Mouse (Mus musculus) stomach, postnatal 0 days (tissue): Measurements from ENCODE around the gene Thegl. TPM values are rescaled to one million over a fixed set of nuclear protein-coding genes. Genes with fewer than 3 reads are reported as not detected.

ENCODE experiments used
- ATAC-seq: fragments of 200-750 bp; cut with Nextera tagmentation; 2 replicates; pipeline ENCODE4 v1.8.0; 2017; ENCODE audit not compliant: low FRiP score, low TSS enrichment
- DNase-seq: peaks from one replicate; pipeline ENCODE4 v3.0.0-alpha.2; 2016; ENCODE audit warnings: low spot score
- H3K27ac ChIP-seq: fragments of 300-500 bp; sonication (generic); replicated peaks from 2 replicates; pipeline ENCODE4 v1.5.1; 2014; ENCODE audit warnings: mild to moderate bottlenecking, control low read depth
- H3K27me3 ChIP-seq: fragments of 300-500 bp; sonication (generic); 2 replicates; pipeline ENCODE4 v1.6.1; 2014; ENCODE audit warnings: low read length; ENCODE audit not compliant: control insufficient read depth, insufficient read depth
- H3K36me3 ChIP-seq: fragments of 300-500 bp; sonication (generic); 2 replicates; pipeline ENCODE4 v1.6.1; 2014; ENCODE audit warnings: low read length, mixed read lengths; ENCODE audit not compliant: control insufficient read depth, insufficient read depth
- H3K4me1 ChIP-seq: fragments of 300-500 bp; sonication (generic); replicated peaks from 2 replicates; pipeline ENCODE4 v1.6.1; 2014; ENCODE audit warnings: antibody characterized with exemption; ENCODE audit not compliant: control insufficient read depth, insufficient read depth
- H3K4me2 ChIP-seq: fragments of 300-500 bp; sonication (generic); replicated peaks from 2 replicates; pipeline ENCODE4 v1.6.1; 2014; ENCODE audit warnings: low read depth, mild to moderate bottlenecking, control low read depth, moderate library complexity
- H3K4me3 ChIP-seq: fragments of 300-500 bp; sonication (generic); 2 replicates; pipeline ENCODE4 v1.5.1; 2014; ENCODE audit warnings: low read depth, low read length, control low read depth
- H3K9ac ChIP-seq: fragments of 300-500 bp; sonication (generic); 2 replicates; pipeline ENCODE4 v1.6.1; 2014; ENCODE audit warnings: mild to moderate bottlenecking, low read length, control low read depth, mixed read lengths
- H3K9me3 ChIP-seq: fragments of 300-500 bp; sonication (generic); 2 replicates; pipeline ENCODE4 v1.6.1; 2016; ENCODE audit warnings: low read length; ENCODE audit not compliant: control insufficient read depth
- CTCF ChIP-seq: IDR thresholded peaks from 2 replicates; pipeline ENCODE4 v1.5.1; 2016; ENCODE audit warnings: antibody characterized with exemption, low read depth, mild to moderate bottlenecking, moderate library complexity
- EP300 ChIP-seq: optimal IDR thresholded peaks from 2 replicates; pipeline ENCODE3; 2016; ENCODE audit warnings: antibody characterized with exemption
- WGBS: fragments of 180-500 bp; shearing (Covaris S2); extraction: QIAGEN DNeasy Blood & Tissue Kit; methylation state at CpG from one replicate; pipeline ENCODE4 v1.1.7; 2014; 5-methylcytosine and 5-hydroxymethylcytosine counted together
- polyA plus RNA-seq: library from polyadenylated mRNA; unstranded; fragments of >200 nt; fragmentation: Nextera tagmentation; extraction: Ambion mirVana; gene quantifications from 2 replicates; pipeline ENCODE4 v1.2.1, GENCODE M21; 2015

The Thegl gene
- polyA plus RNA-seq, 1 experiment from 2014 or later, result 0.08 TPM

DNA sequence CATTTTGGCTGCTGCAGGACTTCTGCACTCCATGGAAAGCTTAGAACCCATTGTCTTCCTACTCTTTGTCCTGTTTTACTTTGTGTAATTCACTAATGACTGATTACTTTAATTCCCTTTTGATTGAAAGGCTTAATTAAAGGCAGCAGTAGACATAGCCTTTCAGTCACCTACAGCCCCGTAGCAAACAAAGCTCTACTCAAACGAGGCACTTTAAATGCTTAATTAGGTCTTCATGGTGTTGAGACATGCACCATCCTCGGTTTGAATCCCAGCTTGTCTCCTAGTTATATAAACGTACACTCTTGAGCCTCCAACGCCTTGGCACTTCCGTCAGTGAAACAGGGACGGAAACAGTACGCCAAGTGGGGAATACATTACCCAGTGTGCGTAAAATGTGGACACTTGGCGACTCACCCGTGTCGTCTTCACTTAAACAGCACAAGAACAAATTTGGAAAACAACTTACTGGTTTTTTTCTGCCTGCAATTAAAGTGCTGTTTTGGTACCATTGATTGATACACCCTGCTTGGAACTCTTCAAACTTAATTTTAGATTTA lies 41.1 kb downstream of the Thegl start:
- Histone ChIP-seq H3K27me3 (no peaks in the 10 kb centered on the region), H3K9ac (no peak overlapping the region), H3K36me3 (no peaks in the 10 kb centered on the region), H3K9me3 (no peaks in the 10 kb centered on the region), H3K4me2 (no peak overlapping the region), H3K27ac (no peak overlapping the region), H3K4me1 (no peaks in the 10 kb centered on the region), H3K4me3 (no peak overlapping the region)
- TF ChIP-seq EP300 (no peak), CTCF (no peak)
- ATAC-seq (no peak), DNase-seq (no peak)
- 70% methylated on average over 12 of the region's 12 CpGs for WGBS

DNA sequence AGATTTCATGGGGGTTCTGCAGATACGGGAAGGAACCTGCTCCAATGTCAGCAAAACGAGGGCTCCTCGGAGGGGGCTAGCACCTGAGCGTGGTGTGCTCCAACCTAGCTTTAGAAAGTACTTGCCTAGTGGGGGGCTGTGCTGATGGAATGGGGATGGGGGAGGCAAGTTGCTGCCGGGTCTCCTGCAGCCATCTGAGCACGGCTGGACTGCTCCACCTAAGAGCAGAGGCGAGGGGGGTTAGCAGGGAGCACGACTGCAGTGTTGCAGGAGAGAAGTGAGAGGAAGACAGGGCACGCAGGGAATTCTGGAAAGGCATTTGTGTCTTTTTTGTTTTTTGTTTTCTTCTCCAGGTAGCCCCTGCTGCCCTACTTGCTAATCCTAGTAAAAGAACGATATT lies 44.5 kb downstream of the Thegl start:
- Histone ChIP-seq H3K36me3 (no peaks in the 10 kb centered on the region), H3K27me3 (no peaks in the 10 kb centered on the region), H3K4me1 (no peaks in the 10 kb centered on the region), H3K9ac (no peak overlapping the region), H3K27ac (no peak overlapping the region), H3K4me2 (no peak overlapping the region), H3K9me3 (no peaks in the 10 kb centered on the region), H3K4me3 (no peak overlapping the region)
- DNase-seq, result no peak
- WGBS, result 48% methylated on average over 10 of the region's 10 CpGs
- no peak for TF ChIP-seq EP300
- TF ChIP-seq CTCF, result no peak
- no peak for ATAC-seq

DNA sequence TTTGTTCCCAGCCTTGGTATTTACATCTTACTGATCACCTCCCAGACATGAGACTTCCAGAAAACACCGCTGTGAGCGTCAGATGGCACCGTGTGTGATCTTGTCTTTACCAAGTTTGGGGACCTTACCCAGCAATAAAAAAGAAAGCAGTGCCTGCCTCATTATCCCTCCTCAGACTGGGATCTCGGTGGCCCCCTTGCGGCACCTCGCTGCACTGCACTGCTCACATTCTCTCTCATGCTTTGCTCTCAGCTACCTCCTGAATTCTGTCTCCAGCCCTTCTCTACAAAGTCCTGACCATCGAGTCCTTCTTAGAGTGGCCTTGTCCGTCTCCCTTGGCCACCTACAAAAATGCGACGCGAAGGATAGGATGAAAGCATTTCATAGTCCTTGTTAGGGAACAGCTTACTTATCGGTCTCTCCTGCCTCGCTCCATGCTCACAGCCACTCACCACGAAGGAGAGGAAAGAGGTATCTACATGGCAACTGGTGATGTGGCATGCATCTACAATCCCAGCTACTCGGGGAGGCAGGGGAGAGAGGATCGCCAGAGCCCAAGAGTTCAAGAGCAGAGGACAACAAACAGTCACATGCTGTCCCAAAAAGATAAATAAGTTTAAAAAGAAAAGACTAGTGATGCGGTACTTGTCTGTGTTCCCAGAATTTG lies 45.7 kb downstream of the Thegl start:
- peak; percentile 68 for DNase-seq
- H3K4me1 ChIP-seq, result no peaks in the 10 kb centered on the region
- H3K4me3 ChIP-seq, result no peak overlapping the region
- H3K27ac ChIP-seq, result no peak overlapping the region
- H3K36me3 ChIP-seq, result no peaks in the 10 kb centered on the region
- H3K9me3 ChIP-seq, result no peaks in the 10 kb centered on the region
- WGBS, result 30% methylated on average over 17 of the region's 17 CpGs
- TF ChIP-seq EP300 (no peak), CTCF (peak; percentile 87)
- no peak for ATAC-seq
- H3K4me2 ChIP-seq, result peak overlapping the region; percentile 27; the same call in 1 of the 2 replicates
- no peaks in the 10 kb centered on the region for H3K27me3 ChIP-seq
- H3K9ac ChIP-seq, result no peak overlapping the region

DNA sequence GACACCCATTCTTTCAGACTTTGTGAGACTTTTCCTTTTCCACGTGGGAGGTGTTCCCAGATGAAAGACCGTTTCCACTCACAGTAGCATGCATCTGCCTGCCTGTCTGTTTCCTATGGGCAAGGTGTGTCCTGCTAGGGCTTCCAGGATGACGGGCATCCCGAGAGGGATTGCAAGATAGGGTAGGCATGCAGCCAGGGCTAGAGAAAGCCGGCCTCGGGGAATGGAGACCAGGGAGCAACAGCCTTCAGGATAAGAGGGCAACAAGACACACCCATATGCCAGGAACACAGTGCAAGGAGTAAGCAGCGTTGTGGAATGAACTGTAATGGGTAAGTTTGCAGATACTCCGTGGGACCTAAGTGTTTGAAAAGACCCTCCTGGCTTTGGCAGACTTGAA lies 51.5 kb downstream of the Thegl start:
- WGBS, result 60% methylated on average over 8 of the region's 8 CpGs
- TF ChIP-seq EP300 (no peak), CTCF (no peak)
- no peak overlapping the region for H3K4me2 ChIP-seq
- no peaks in the 10 kb centered on the region for H3K9me3 ChIP-seq
- no peaks in the 10 kb centered on the region for H3K36me3 ChIP-seq
- H3K4me1 ChIP-seq, result no peaks in the 10 kb centered on the region
- H3K27me3 ChIP-seq, result no peaks in the 10 kb centered on the region
- H3K9ac ChIP-seq, result no peak overlapping the region
- H3K27ac ChIP-seq, result no peak overlapping the region
- ATAC-seq, result no peak
- no peak overlapping the region for H3K4me3 ChIP-seq
- DNase-seq, result no peak

DNA sequence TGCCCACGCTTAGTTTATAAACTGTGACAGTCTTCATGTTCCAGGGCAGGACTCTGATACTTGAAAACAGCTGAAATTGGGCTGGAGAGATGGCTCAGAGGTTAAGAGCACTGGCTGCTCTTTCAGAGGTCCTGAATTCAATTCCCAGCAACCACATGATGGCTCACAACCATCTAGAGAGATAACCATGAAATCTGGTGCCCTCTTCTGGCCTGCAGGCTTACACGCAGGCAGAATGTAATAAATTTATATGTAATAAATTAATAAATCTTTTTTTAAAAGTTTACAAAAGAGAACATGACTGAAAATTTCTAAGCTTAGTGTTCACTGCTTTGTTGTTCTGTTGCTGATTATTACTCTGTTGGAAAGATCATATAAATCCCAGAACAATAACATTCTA lies 55.2 kb downstream of the Thegl start:
- Histone ChIP-seq H3K36me3 (no peaks in the 10 kb centered on the region), H3K9ac (no peak overlapping the region), H3K9me3 (no peaks in the 10 kb centered on the region), H3K27ac (no peak overlapping the region), H3K27me3 (no peaks in the 10 kb centered on the region), H3K4me2 (no peak overlapping the region), H3K4me1 (no peaks in the 10 kb centered on the region), H3K4me3 (no peak overlapping the region)
- WGBS, result 77% methylated on average over 2 of the region's 2 CpGs
- no peak for ATAC-seq
- TF ChIP-seq CTCF, result peak; percentile 52
- TF ChIP-seq EP300, result no peak
- no peak for DNase-seq

DNA sequence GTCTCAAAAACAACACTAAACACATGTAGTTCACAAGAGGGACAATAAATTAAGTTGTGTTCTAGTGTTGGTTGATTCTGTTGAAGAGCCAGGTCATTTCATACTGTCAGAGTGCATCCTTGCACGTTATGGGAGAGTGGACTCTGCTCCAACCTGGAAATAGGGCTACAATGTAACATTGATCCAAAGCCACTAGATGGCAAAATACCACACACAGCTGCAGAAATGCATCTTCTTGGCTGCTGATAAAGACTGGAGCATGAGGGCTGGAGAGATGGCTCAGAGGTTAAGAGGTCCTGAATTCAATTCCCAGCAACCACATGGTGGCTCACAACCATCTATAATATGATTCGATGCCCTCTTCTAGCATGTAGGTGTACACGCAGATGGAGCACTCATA lies 55.8 kb downstream of the Thegl start:
- no peaks in the 10 kb centered on the region for H3K9me3 ChIP-seq
- H3K4me2 ChIP-seq, result no peak overlapping the region
- TF ChIP-seq EP300, result no peak
- peak; percentile 56 for TF ChIP-seq CTCF
- H3K27me3 ChIP-seq, result no peaks in the 10 kb centered on the region
- H3K4me3 ChIP-seq, result no peak overlapping the region
- 76% methylated on average over 3 of the region's 3 CpGs for WGBS
- H3K4me1 ChIP-seq, result no peaks in the 10 kb centered on the region
- no peaks in the 10 kb centered on the region for H3K36me3 ChIP-seq
- H3K27ac ChIP-seq, result no peak overlapping the region
- ATAC-seq, result no peak
- no peak overlapping the region for H3K9ac ChIP-seq
- no peak for DNase-seq
